Mouse (Mus musculus) bone marrow, adult 2 months (tissue): ENCODE results near the gene Tmem167b.
A peak's percentile ranks its signal among the peaks of the same experiment; 100 is the strongest.

ENCODE experiments used
- CTCF ChIP-seq: fragments of 200-500 bp; IDR thresholded peaks from 2 replicates; pipeline ENCODE4 v1.5.1; 2011; ENCODE audit warnings: low read length, control low read depth; ENCODE audit not compliant: control insufficient read depth, insufficient read depth
- POLR2A ChIP-seq: fragments of 200-500 bp; IDR thresholded peaks from 2 replicates; pipeline ENCODE4 v1.6.1; 2011; ENCODE audit warnings: low read depth, mild to moderate bottlenecking, control low read depth, low read length, borderline replicate concordance; ENCODE audit not compliant: control insufficient read depth

DNA sequence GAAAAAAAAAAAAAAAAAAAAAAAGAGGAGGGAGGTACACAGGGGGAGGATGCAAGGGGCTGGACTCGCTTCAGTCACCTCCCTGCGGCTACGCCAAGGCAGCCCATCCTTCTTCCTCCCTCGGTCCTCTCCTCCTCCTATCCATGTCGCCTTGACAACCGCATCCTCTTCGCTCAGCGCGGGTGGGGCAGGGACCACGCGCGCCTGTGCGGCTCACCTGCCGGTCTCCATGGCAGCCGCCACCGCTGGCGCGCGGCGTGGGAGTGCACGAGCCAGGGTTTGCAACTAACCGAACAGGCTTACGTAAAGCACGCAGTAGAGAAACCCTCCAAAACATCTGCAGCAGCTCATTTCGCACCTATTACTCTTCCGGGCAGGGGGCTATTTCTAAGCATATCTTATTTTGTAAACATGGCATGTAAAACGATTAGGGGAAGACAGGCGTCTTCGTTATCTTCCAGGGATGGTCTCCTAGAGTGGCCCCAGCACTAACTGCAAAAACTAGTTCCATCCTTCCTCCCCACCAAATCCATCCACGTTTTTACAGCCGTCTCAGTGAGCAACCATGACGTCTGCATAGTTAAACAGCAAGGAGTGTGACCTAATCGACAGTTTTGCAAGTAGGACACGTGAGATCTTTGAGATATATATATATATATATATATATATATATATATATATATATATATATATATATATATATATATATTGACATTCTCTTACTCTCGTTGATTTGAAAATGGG, 25.6 kb downstream of the Tmem167b start, which contains the start of gene 5330417C22Rik:
- TF ChIP-seq CTCF = no peak
- 0 out of 2 replicates have a peak, but pooled peaks have one; percentile 23 for TF ChIP-seq POLR2A
